Mouse (Mus musculus) cortical plate, adult 2 months (tissue): ENCODE data around the gene Gm15517.

Experiments used
- CTCF ChIP-seq: fragments of 200-500 bp; IDR thresholded peaks from 2 replicates; pipeline ENCODE4 v1.5.1; 2011; ENCODE audit warnings: mild to moderate bottlenecking, control low read depth, low read length; ENCODE audit not compliant: insufficient read depth; ENCODE audit errors: extremely low read depth
- POLR2A ChIP-seq: fragments of 200-500 bp; IDR thresholded peaks from 2 replicates; pipeline ENCODE4 v1.6.1; 2011; ENCODE audit warnings: mild to moderate bottlenecking, low read length, control low read depth; ENCODE audit not compliant: insufficient read depth; ENCODE audit errors: extremely low read depth

GRCm38 (mm10) chr7:44247971-44248370, 13.3 kb upstream of the Gm15517 start:
- TF ChIP-seq CTCF (no peak), POLR2A (no peak)
